ENCODE assay signal across 10 mouse cellular contexts in genomic region chr10:108831801-108832200, GRCm38 (mm10).
A peak's percentile ranks its signal among the peaks of the same experiment; 100 is the strongest.
DNase-seq lines count a peak whose midpoint lies in the region; ATAC-seq and TF ChIP-seq lines count a peak whose summit lies in the region.
"Had no signal": no experiment of that assay in that cellular context is flagged by ENCODE, and none has a peak within 500 bp of the region (broad histone marks: within the 10 kb centered on the region; RNA-seq: fewer than 3 reads in every experiment).

No protein-coding gene starts in this region.

- in situ Hi-C loops in CH12.LX (cut with MboI; ENCODE audit: low pct_ligation_motif_present, low pct_unique_long_range_greater_than_20kb, low sequenced_read_pairs), result no loop called here

- no peaks in the 10 kb centered on the region for H3K36me3 ChIP-seq in heart, embryonic 13.5 days
- H3K36me3 ChIP-seq in heart, adult 2 months (ENCODE audit: control insufficient read depth, insufficient read depth, low read length), result no peaks in the 10 kb centered on the region
- no peaks in the 10 kb centered on the region for H3K36me3 ChIP-seq in CH12.LX (replicated peaks in 1 of 2; ENCODE audit: control insufficient read depth in 1 of 2, insufficient read depth in 1 of 2, low read length in 1 of 2)
- H3K36me3 ChIP-seq in midbrain, embryonic 13.5 days, result no peaks in the 10 kb centered on the region

- no peaks in the 10 kb centered on the region for H3K9me3 ChIP-seq in heart, embryonic 13.5 days
- no peaks in the 10 kb centered on the region for H3K9me3 ChIP-seq in CH12.LX (replicated peaks; ENCODE audit: low read length)
- H3K9me3 ChIP-seq in midbrain, embryonic 13.5 days, result no peaks in the 10 kb centered on the region

- peak overlapping the region; percentile 21 for H3K4me3 ChIP-seq in heart, embryonic 13.5 days
- no peak overlapping the region for H3K4me3 ChIP-seq in heart, adult 2 months
- peak overlapping the region; percentile 35 to 39 (median 38) for H3K4me3 ChIP-seq in CH12.LX (replicated peaks in 1 of 3; ENCODE audit: low read depth in 2 of 3, low read length in 2 of 3, poor library complexity in 1 of 3)
- peak overlapping the region; percentile 7 for H3K4me3 ChIP-seq in midbrain, embryonic 13.5 days (replicated peaks)

- DNase-seq in heart, adult 2 months, result no peak
- peak; percentile 65 for DNase-seq in CH12.LX (ENCODE audit: extremely low read depth)
- peak; percentile 78 for DNase-seq in cerebellum, adult 9-10 months
- no peak for DNase-seq in kidney, adult 11 months
- DNase-seq in right cerebral cortex, adult 2 months (ENCODE audit: low spot score in 2 of 2), result no peak
- DNase-seq: liver, postnatal 0 days; thymus, adult 18-20 months had no signal

- no peaks in the 10 kb centered on the region for H3K79me2 ChIP-seq in heart, adult 2 months (replicated peaks; ENCODE audit: control insufficient read depth, insufficient read depth, low read length)
- H3K79me2 ChIP-seq in CH12.LX (replicated peaks; ENCODE audit: control insufficient read depth, extremely low read depth, insufficient read depth, poor library complexity, severe bottlenecking), result no peaks in the 10 kb centered on the region

- TF ChIP-seq RAD21 in CH12.LX (IDR thresholded peaks at IDR 0.05; ENCODE audit: low read depth, low read length), result no peak

- no peak for ATAC-seq in heart, embryonic 13.5 days (ENCODE audit: extremely low read depth, insufficient number of reproducible peaks, low FRiP score, low TSS enrichment)
- ATAC-seq in midbrain, embryonic 13.5 days, result peak; percentile 86
- ATAC-seq in erythroid progenitor cell, adult 5-6 weeks (replicated peaks; ENCODE audit: low FRiP score, poor library complexity, severe bottlenecking), result no peak
- ATAC-seq: liver, postnatal 0 days had no signal

- WGBS in heart, embryonic 13.5 days, result 42% methylated on average over 6 of the region's 6 CpGs
- WGBS in heart, adult 2 months, result 57% methylated on average over 6 of the region's 6 CpGs
- 41% methylated on average over 6 of the region's 6 CpGs for WGBS in midbrain, embryonic 13.5 days

- no peak overlapping the region for H3K27ac ChIP-seq in heart, embryonic 13.5 days (replicated peaks)
- no peak overlapping the region for H3K27ac ChIP-seq in heart, adult 2 months
- no peak overlapping the region for H3K27ac ChIP-seq in CH12.LX (ENCODE audit: insufficient read depth, low read depth)
- H3K27ac ChIP-seq in midbrain, embryonic 13.5 days, result peak overlapping the region; percentile 57; the same call in 1 of the 2 replicates

- dilution Hi-C loops in CH12.LX (cut with MboI; ENCODE audit: extremely low pct_ligation_motif_present, extremely low pct_unique_long_range_greater_than_20kb, low sequenced_read_pairs), result no loop called here

- intact Hi-C loops in heart, adult 2 months (cut with DNase I), result no loop called here

- no peak overlapping the region for H3K9ac ChIP-seq in heart, embryonic 13.5 days
- no peak overlapping the region for H3K9ac ChIP-seq in heart, adult 2 months (ENCODE audit: low read depth, low read length)
- H3K9ac ChIP-seq in CH12.LX (ENCODE audit: insufficient read depth, low read depth), result no peak overlapping the region
- 0 out of 2 replicates have a peak overlapping the region, but pooled peaks have one; percentile 21 for H3K9ac ChIP-seq in midbrain, embryonic 13.5 days (replicated peaks)
- H3K9ac ChIP-seq: liver, postnatal 0 days had no signal

- H3K4me2 ChIP-seq in heart, embryonic 13.5 days, result peak overlapping the region; percentile 43
- H3K4me2 ChIP-seq in CH12.LX (ENCODE audit: insufficient read depth, low read depth, poor library complexity, severe bottlenecking), result peak overlapping the region; percentile 82; the same call in 1 of the 2 replicates
- peak overlapping the region; percentile 40 for H3K4me2 ChIP-seq in midbrain, embryonic 13.5 days (replicated peaks)

- H3K4me1 ChIP-seq in heart, embryonic 13.5 days, result no peaks in the 10 kb centered on the region
- no peaks in the 10 kb centered on the region for H3K4me1 ChIP-seq in heart, adult 2 months (ENCODE audit: control insufficient read depth, insufficient read depth, low read length)
- H3K4me1 ChIP-seq in CH12.LX (ENCODE audit: control insufficient read depth in 1 of 2, insufficient read depth in 2 of 2), result peaks cover 0 to 3% of the 10 kb centered on the region in 2 experiments; a peak in 2 of 4 replicates
- peaks cover 9% of the 10 kb centered on the region for H3K4me1 ChIP-seq in midbrain, embryonic 13.5 days (replicated peaks)

- TF ChIP-seq CTCF in heart, adult 2 months (IDR thresholded peaks at IDR 0.05), result no peak
- TF ChIP-seq CTCF in CH12.LX (conservative IDR thresholded peaks at IDR 0.05 in 1 of 2, IDR thresholded peaks at IDR 0.05 in 1 of 2; ENCODE audit: low read depth in 2 of 2, low read length in 2 of 2), result no peak

- no peak for TF ChIP-seq POLR2A in heart, adult 2 months (IDR thresholded peaks at IDR 0.05; ENCODE audit: insufficient read depth, low read depth, low read length)
- no peak for TF ChIP-seq POLR2A in CH12.LX (IDR thresholded peaks at IDR 0.05; ENCODE audit: low read depth, low read length)

- TF ChIP-seq EP300 in heart, adult 2 months (IDR thresholded peaks at IDR 0.05; ENCODE audit: insufficient read depth, low read depth, low read length), result no peak
- no peak for TF ChIP-seq EP300 in CH12.LX (IDR thresholded peaks at IDR 0.05; ENCODE audit: low read length)

- H3K27me3 ChIP-seq in heart, embryonic 13.5 days (replicated peaks), result no peaks in the 10 kb centered on the region
- H3K27me3 ChIP-seq in heart, adult 2 months (ENCODE audit: control insufficient read depth, insufficient read depth, low read length), result no peaks in the 10 kb centered on the region
- H3K27me3 ChIP-seq in CH12.LX (replicated peaks), result no peaks in the 10 kb centered on the region
- H3K27me3 ChIP-seq in midbrain, embryonic 13.5 days, result no peaks in the 10 kb centered on the region

TF ChIP-seq in CH12.LX, 34 proteins besides CTCF, POLR2A, EP300 and RAD21:
- TF ChIP-seq NELFE (IDR thresholded peaks at IDR 0.05; ENCODE audit: low read depth, low read length), result no peak
- no peak for TF ChIP-seq SIN3A (IDR thresholded peaks at IDR 0.05; ENCODE audit: low read length)
- no peak for TF ChIP-seq BHLHE40 (IDR thresholded peaks at IDR 0.05; ENCODE audit: low read depth, low read length)
- no peak for TF ChIP-seq TCF12 (IDR thresholded peaks at IDR 0.05; ENCODE audit: low read depth, low read length)
- no peak for TF ChIP-seq CHD1 (IDR thresholded peaks at IDR 0.05; ENCODE audit: low read depth, low read length)
- no peak for TF ChIP-seq NRF1 (IDR thresholded peaks at IDR 0.05; ENCODE audit: low read depth, low read length)
- TF ChIP-seq MAZ (IDR thresholded peaks at IDR 0.05; ENCODE audit: low read depth, low read length), result no peak
- TF ChIP-seq ZKSCAN1 (IDR thresholded peaks at IDR 0.05; ENCODE audit: borderline replicate concordance, low read depth, low read length), result no peak
- no peak for TF ChIP-seq JUN (IDR thresholded peaks at IDR 0.05; ENCODE audit: insufficient read depth, low read depth, low read length)
- TF ChIP-seq UBTF (IDR thresholded peaks at IDR 0.05; ENCODE audit: low read depth, low read length), result no peak
- no peak for TF ChIP-seq JUND (conservative IDR thresholded peaks at IDR 0.05; ENCODE audit: low read depth, low read length)
- no peak for TF ChIP-seq RCOR1 (conservative IDR thresholded peaks at IDR 0.05; ENCODE audit: low read depth, low read length)
- no peak for TF ChIP-seq POLR2AphosphoS2 (IDR thresholded peaks at IDR 0.05; ENCODE audit: low read depth, low read length)
- TF ChIP-seq USF2 (conservative IDR thresholded peaks at IDR 0.05; ENCODE audit: low read depth, low read length), result no peak

Comparison
In these comparisons a context has a peak if more than half of its experiments do, and no peak if none do; other contexts are left out.
1. DNase-seq: peak in CH12.LX (single experiment) and cerebellum, adult 9-10 months (single experiment); none in heart, adult 2 months (0 of 2), kidney, adult 11 months (single experiment) and right cerebral cortex, adult 2 months (0 of 2).
2. Peak in every context shown above with its lines, with median percentiles within 50 percentile points of each other: H3K4me2 ChIP-seq.